Mouse (Mus musculus) lung, postnatal 0 days (tissue): ENCODE data around the gene Acox2.

ENCODE experiments used
- CTCF ChIP-seq: IDR thresholded peaks from 2 replicates; pipeline ENCODE4 v1.5.1; 2016; ENCODE audit warnings: antibody characterized with exemption, mild to moderate bottlenecking
- EP300 ChIP-seq: IDR thresholded peaks from 2 replicates; pipeline ENCODE4 v1.6.1; 2016; ENCODE audit warnings: antibody characterized with exemption, mild to moderate bottlenecking, control low read depth

GRCm38 (mm10) chr14:8262242-8262641, 3.1 kb upstream of the Acox2 start:
- TF ChIP-seq CTCF (no peak), EP300 (no peak)
